Mouse (Mus musculus): ENCODE results near the gene Ptbp3. TPM values are rescaled to one million over a fixed set of nuclear protein-coding genes. Genes with fewer than 3 reads are reported as not detected.
"Not testable (repeated sequence)": the region's sequence is repeated elsewhere in the genome, so short reads cannot be mapped to it uniquely, and the experiment has no call there.

The Ptbp3 gene
- polyA plus RNA-seq, 1 experiment from 2014 or later, result 14.1 TPM

DNA sequence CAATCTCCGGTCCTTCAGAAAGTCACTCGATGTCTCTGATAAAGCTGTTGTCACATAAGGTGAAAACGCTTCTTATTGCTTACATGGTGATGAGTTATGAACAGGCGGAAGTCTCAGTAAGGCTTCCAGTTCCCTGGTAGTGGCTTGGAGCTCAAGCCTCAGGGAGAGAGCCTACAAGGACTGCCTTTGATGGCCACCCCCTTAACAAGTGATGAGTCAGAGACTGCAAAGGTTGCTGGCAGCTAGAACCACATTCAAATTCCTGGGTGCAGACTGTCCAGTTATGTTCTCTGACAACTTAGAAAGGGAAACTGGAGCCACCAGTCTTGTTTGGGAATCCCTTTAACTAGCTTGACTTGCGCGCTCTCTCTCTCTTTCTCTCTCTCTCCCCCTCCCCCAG, 11.0 kb upstream of the Ptbp3 start:
- ATAC-seq, result no peak

DNA sequence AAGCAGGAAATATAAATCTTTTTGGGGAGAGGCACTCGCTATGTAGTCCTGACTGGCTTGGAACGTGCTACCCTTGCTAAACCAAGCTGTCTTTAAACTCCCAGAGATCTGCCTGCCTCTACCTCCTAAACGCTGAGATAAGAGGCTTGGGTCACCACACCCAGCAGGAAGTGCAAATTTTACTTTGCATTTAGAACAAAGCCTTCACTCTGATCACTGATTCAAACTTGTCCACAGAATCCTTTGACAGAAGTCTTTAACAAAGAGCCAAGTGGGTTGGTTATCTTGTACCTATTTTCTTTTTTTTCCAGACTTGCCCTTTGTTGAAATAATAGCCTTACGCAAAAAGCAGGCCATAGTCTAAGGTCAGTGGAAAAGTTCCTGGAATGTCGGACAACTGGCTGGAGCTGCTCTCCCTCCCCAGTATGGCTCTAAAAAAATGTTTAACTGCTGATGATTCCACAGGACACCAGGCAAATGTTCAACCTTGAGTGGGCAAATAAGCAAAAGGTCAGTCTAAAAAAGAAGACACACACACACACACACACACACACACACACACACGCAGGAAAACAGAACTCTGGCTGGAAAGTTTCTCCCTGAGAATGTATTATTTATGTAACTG, 9.0 kb upstream of the Ptbp3 start:
- Histone ChIP-seq H3K9me3 (replicated peaks; ENCODE audit: control insufficient read depth, low read length, poor library complexity, severe bottlenecking) (no peaks in the 10 kb centered on the region), H3K4me1 (ENCODE audit: control insufficient read depth, insufficient read depth, low read length) (no peaks in the 10 kb centered on the region), H3K27ac (ENCODE audit: low read length) (no peak overlapping the region), H3K9ac (ENCODE audit: low read depth, low read length) (no peak overlapping the region), H3K36me3 (ENCODE audit: control insufficient read depth, insufficient read depth, low read length) (no peaks in the 10 kb centered on the region), H3K27me3 (ENCODE audit: control insufficient read depth, insufficient read depth, low read depth, low read length) (no peaks in the 10 kb centered on the region), H3K4me3 (ENCODE audit: low read depth, low read length) (no peak overlapping the region), H3K4me2 (ENCODE audit: low read length) (no peak overlapping the region)
- ATAC-seq, result no peak
- WGBS, result 72% methylated on average over 6 of the region's 6 CpGs

More for the DNA sequence above, 11.0 kb upstream of the Ptbp3 start:
- WGBS, result 96% methylated on average over 6 of the region's 6 CpGs
- H3K9ac ChIP-seq (ENCODE audit: low read depth, low read length), result no peak overlapping the region
- H3K27ac ChIP-seq (ENCODE audit: low read length), result no peak overlapping the region
- H3K27me3 ChIP-seq (ENCODE audit: control insufficient read depth, insufficient read depth, low read depth, low read length), result no peaks in the 10 kb centered on the region
- H3K36me3 ChIP-seq (ENCODE audit: control insufficient read depth, insufficient read depth, low read length), result no peaks in the 10 kb centered on the region
- H3K9me3 ChIP-seq (replicated peaks; ENCODE audit: control insufficient read depth, low read length, poor library complexity, severe bottlenecking), result no peaks in the 10 kb centered on the region
- H3K4me1 ChIP-seq (ENCODE audit: control insufficient read depth, insufficient read depth, low read length), result no peaks in the 10 kb centered on the region
- no peak overlapping the region for H3K4me3 ChIP-seq (ENCODE audit: low read depth, low read length)
- no peak overlapping the region for H3K4me2 ChIP-seq (ENCODE audit: low read length)

DNA sequence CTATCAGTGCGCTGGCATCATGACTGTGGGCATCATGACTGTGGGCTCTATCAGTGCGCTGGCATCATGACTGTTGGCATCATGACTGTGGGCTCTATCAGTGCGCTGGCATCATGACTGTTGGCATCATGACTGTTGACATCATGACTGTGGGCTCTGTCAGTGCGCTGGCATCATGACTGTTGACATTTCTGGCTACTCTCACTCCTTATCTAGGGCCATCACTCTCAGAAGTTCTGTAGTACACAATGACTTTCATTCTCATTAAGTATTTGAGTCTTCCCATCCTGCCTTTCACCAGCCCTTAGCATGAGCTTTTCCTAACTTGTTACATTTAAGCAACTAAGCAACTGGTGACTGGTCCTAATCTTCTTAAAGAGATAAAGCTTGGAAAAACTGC, 8.2 kb upstream of the Ptbp3 start:
- H3K4me3 ChIP-seq (ENCODE audit: low read depth, low read length); H3K27me3 ChIP-seq (ENCODE audit: control insufficient read depth, insufficient read depth, low read depth, low read length); H3K36me3 ChIP-seq (ENCODE audit: control insufficient read depth, insufficient read depth, low read length); H3K27ac ChIP-seq (ENCODE audit: low read length); ATAC-seq; H3K4me2 ChIP-seq (ENCODE audit: low read length); H3K4me1 ChIP-seq (ENCODE audit: control insufficient read depth, insufficient read depth, low read length); H3K9me3 ChIP-seq (replicated peaks; ENCODE audit: control insufficient read depth, low read length, poor library complexity, severe bottlenecking); H3K9ac ChIP-seq (ENCODE audit: low read depth, low read length): not testable (repeated sequence)
- WGBS, result 91% methylated on average over 4 of the region's 4 CpGs

DNA sequence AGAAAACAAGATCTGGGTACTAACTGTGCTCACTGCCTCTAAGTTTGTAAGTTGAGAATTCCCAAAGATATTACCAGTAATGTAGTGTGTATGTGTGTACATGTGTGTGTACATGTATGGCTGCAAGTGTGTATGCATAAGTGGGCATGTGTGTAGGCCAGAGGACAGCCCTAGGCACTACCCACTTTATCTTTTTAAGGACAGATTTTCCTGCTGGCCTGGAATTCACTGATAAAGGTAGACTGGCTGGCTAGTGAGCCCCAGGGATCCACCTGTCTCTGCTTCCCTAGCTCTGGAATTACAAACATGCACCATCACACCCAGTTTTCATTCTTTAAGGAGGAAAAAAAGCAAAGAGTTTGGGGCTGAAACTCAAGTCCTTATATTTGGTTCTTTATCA, 6.0 kb upstream of the Ptbp3 start:
- H3K4me2 ChIP-seq (ENCODE audit: low read length), result no peak overlapping the region
- no peak overlapping the region for H3K4me3 ChIP-seq (ENCODE audit: low read depth, low read length)
- no peak for ATAC-seq
- H3K4me1 ChIP-seq (ENCODE audit: control insufficient read depth, insufficient read depth, low read length), result no peaks in the 10 kb centered on the region
- H3K27me3 ChIP-seq (ENCODE audit: control insufficient read depth, insufficient read depth, low read depth, low read length), result no peaks in the 10 kb centered on the region
- H3K36me3 ChIP-seq (ENCODE audit: control insufficient read depth, insufficient read depth, low read length), result no peaks in the 10 kb centered on the region
- no peaks in the 10 kb centered on the region for H3K9me3 ChIP-seq (replicated peaks; ENCODE audit: control insufficient read depth, low read length, poor library complexity, severe bottlenecking)
- no peak overlapping the region for H3K27ac ChIP-seq (ENCODE audit: low read length)
- H3K9ac ChIP-seq (ENCODE audit: low read depth, low read length), result no peak overlapping the region

DNA sequence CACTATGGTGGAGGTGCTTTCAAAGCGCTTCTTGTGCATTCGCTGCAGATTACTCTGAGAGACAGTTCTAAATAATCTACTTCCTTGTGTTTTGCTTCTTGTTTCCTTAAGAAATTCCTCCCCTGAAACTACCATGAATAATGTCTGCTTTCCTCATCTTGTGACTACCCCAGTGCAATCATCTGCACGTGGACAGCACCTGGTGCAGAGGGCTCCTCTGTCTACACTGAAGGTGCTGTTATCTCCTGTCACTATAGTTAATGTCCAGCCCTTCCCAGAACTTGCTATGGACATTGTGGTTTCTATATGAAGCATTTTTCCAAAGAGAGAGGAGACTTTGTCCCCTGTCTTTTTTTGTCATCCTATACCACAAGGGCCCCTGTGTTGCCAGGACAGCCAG, 4.4 kb upstream of the Ptbp3 start:
- no peak overlapping the region for H3K4me2 ChIP-seq (ENCODE audit: low read length)
- H3K4me1 ChIP-seq (ENCODE audit: control insufficient read depth, insufficient read depth, low read length), result no peaks in the 10 kb centered on the region
- H3K4me3 ChIP-seq (ENCODE audit: low read depth, low read length), result no peak overlapping the region
- WGBS, result 80% methylated on average over 3 of the region's 3 CpGs
- H3K27me3 ChIP-seq (ENCODE audit: control insufficient read depth, insufficient read depth, low read depth, low read length), result no peaks in the 10 kb centered on the region
- no peaks in the 10 kb centered on the region for H3K9me3 ChIP-seq (replicated peaks; ENCODE audit: control insufficient read depth, low read length, poor library complexity, severe bottlenecking)
- no peak overlapping the region for H3K27ac ChIP-seq (ENCODE audit: low read length)
- no peak for ATAC-seq
- no peaks in the 10 kb centered on the region for H3K36me3 ChIP-seq (ENCODE audit: control insufficient read depth, insufficient read depth, low read length)
- H3K9ac ChIP-seq (ENCODE audit: low read depth, low read length), result no peak overlapping the region

DNA sequence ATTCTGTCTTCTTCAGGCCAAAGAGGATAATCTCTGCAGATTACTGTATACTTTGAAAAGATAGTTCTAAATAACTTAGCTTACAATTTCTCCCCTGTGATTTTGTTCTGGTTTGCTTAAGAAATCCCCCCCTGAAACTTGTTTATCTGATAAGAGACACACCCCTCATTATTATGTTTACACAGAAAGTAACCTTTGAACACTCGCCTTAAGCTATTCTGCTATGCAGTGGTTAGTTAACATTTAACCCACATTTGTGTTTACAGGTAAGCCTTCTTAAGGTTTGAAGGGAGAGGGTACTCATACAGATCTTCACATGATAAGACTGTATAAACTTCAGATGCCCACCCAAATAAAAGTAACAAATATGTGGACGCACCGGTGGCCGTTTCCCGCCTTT, 3.7 kb upstream of the Ptbp3 start:
- H3K9ac ChIP-seq (ENCODE audit: low read depth, low read length), result no peak overlapping the region
- no peak for ATAC-seq
- no peak overlapping the region for H3K27ac ChIP-seq (ENCODE audit: low read length)
- 92% methylated on average over 5 of the region's 5 CpGs for WGBS
- peaks cover 4% of the 10 kb centered on the region; the same call in 1 of the 2 replicates for H3K4me1 ChIP-seq (ENCODE audit: control insufficient read depth, insufficient read depth, low read length)
- no peak overlapping the region for H3K4me2 ChIP-seq (ENCODE audit: low read length)
- no peaks in the 10 kb centered on the region for H3K9me3 ChIP-seq (replicated peaks; ENCODE audit: control insufficient read depth, low read length, poor library complexity, severe bottlenecking)
- no peak overlapping the region for H3K4me3 ChIP-seq (ENCODE audit: low read depth, low read length)
- H3K27me3 ChIP-seq (ENCODE audit: control insufficient read depth, insufficient read depth, low read depth, low read length), result no peaks in the 10 kb centered on the region
- H3K36me3 ChIP-seq (ENCODE audit: control insufficient read depth, insufficient read depth, low read length), result no peaks in the 10 kb centered on the region

DNA sequence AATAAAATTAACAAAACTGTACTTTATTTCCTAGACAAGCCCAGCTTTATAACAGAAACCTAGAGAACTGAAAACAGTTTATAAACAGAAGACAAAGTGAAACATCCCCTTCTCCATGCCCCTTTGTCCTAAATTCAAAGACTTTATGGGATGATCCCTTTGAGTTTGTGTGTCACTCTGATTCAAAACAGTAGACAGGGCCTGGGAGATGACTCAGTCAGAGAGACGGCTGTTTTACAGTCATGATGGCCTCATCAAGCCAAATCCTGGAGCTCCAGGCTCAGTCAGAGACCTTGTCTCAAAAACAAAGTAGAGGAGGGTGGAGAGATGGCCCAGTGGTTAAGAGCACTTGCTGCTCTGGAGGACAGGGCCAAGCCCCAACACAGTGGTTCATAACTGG, 2.7 kb upstream of the Ptbp3 start:
- Histone ChIP-seq H3K9me3 (replicated peaks; ENCODE audit: control insufficient read depth, low read length, poor library complexity, severe bottlenecking) (no peaks in the 10 kb centered on the region), H3K36me3 (ENCODE audit: control insufficient read depth, insufficient read depth, low read length) (no peaks in the 10 kb centered on the region), H3K4me2 (ENCODE audit: low read length) (no peak overlapping the region), H3K4me3 (ENCODE audit: low read depth, low read length) (no peak overlapping the region), H3K27me3 (ENCODE audit: control insufficient read depth, insufficient read depth, low read depth, low read length) (no peaks in the 10 kb centered on the region), H3K27ac (ENCODE audit: low read length) (no peak overlapping the region), H3K4me1 (ENCODE audit: control insufficient read depth, insufficient read depth, low read length) (peaks cover 12% of the 10 kb centered on the region), H3K9ac (ENCODE audit: low read depth, low read length) (no peak overlapping the region)
- no peak for ATAC-seq
- whole genome bisulfite sequencing, result 79% methylated on average over 1 of the region's 1 CpGs

DNA sequence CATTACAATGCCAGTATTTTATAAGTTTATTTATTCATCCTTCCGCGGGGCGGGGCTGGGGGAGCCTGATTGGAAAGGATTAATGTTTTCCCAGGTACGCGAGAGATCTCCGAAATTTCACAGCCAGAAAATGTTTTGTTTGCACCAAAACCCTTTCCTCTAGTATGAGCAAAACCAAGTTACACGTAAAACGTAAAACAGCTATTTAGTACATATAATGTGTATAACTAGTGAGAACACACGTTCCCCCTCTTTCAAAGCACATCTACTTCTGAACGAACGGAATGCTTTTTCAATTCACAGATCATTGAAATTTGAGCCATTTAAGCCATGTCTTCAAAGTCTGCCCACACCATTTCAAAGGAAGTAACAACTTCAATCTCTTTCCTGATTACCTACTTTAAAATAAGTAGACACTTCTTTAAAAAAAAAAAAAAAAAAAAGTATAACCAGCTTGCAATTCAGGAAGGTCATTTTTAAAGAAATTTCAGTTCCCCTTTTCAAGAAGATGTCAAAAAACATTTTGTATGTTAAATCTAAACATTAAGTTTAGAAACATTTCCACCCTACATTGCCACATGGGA, 905 bp upstream of the Ptbp3 start:
- Histone ChIP-seq H3K36me3 (ENCODE audit: control insufficient read depth, insufficient read depth, low read length) (no peaks in the 10 kb centered on the region), H3K9ac (ENCODE audit: low read depth, low read length) (peak overlapping the region; percentile 89; the same call in 1 of the 2 replicates), H3K27ac (ENCODE audit: low read length) (no peak overlapping the region), H3K4me2 (ENCODE audit: low read length) (peak overlapping the region; percentile 87), H3K4me1 (ENCODE audit: control insufficient read depth, insufficient read depth, low read length) (peaks cover 15% of the 10 kb centered on the region), H3K9me3 (replicated peaks; ENCODE audit: control insufficient read depth, low read length, poor library complexity, severe bottlenecking) (no peaks in the 10 kb centered on the region), H3K4me3 (ENCODE audit: low read depth, low read length) (peak overlapping the region; percentile 96), H3K27me3 (ENCODE audit: control insufficient read depth, insufficient read depth, low read depth, low read length) (no peaks in the 10 kb centered on the region)
- no peak for ATAC-seq
- whole genome bisulfite sequencing, result 17% methylated on average over 11 of the region's 11 CpGs

DNA sequence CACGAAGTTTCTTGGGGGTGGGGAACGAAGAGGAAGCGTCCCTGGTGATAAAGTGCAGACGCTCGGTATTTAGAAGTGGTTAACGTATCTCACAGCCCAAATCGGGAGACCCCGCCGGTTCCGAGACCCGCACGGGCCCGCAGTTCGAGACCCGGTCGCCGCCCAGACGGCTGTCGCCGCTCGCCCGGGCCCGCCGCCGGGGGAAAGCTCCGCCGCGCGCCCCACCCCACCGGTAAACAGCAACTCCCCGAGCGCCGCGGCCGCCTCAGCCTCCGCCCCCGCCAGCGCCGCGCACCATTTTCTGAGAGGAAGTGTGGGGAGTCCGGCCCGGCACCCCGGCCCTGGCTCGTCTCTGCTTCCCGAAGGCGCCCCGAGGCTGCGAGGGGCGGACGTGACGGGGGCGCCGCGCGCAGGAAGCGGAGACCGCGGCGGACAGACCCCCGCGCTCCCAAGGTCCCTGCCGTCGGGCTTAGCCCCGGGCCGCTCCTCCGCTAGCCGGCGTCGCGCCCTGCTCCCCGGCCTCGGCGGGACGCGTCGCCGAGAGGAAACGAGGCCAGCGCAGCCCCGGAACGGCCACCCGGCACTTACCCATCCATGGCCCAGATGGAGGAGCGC, 497 bp downstream of the Ptbp3 start:
- Histone ChIP-seq H3K4me2 (ENCODE audit: low read length) (peak overlapping the region; percentile 87), H3K9ac (ENCODE audit: low read depth, low read length) (peak overlapping the region; percentile 89), H3K27me3 (ENCODE audit: control insufficient read depth, insufficient read depth, low read depth, low read length) (no peaks in the 10 kb centered on the region), H3K4me3 (ENCODE audit: low read depth, low read length) (peak overlapping the region; percentile 96), H3K27ac (ENCODE audit: low read length) (peak overlapping the region; percentile 90), H3K4me1 (ENCODE audit: control insufficient read depth, insufficient read depth, low read length) (peaks cover 15% of the 10 kb centered on the region), H3K36me3 (ENCODE audit: control insufficient read depth, insufficient read depth, low read length) (no peaks in the 10 kb centered on the region), H3K9me3 (replicated peaks; ENCODE audit: control insufficient read depth, low read length, poor library complexity, severe bottlenecking) (no peaks in the 10 kb centered on the region)
- WGBS, result under 1% methylated on average over 58 of the region's 83 CpGs
- ATAC-seq, result no peak; the same call in 1 of the 2 replicates

Data from midbrain, embryonic 16.5 days (tissue).